In the genomic region with DNA sequence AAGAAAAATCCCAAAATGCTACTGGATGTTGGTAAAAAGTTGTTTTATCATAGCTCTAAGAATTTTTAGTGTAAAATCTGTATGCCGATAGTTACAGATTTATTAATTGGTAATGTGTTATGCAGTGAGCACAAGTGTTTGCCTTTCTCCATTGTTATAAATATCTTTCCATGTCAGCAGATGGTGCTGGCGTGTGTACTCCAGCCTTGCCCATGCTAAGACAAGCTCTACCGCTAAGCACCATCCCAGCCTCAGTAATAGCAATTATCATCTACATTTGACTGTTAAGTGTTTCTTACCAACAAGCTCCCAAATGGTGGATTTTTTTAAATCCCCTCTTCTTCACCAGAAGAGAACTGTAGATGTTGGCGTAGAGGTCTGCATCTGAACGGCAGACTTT, we compare ENCODE assay signal across 20 mouse cellular contexts. TPM values are rescaled to one million over a fixed set of nuclear protein-coding genes. Genes with fewer than 3 reads are reported as not detected.
DNase-seq lines count a peak whose midpoint lies in the region; TF ChIP-seq lines count a peak whose summit lies in the region.
"Had no signal": no experiment of that assay in that cellular context is flagged by ENCODE, and none has a peak within 500 bp of the region (broad histone marks: within the 10 kb centered on the region; RNA-seq: fewer than 3 reads in every experiment).

No protein-coding gene starts in this region.

- no peaks in the 10 kb centered on the region for H3K27me3 ChIP-seq in cerebellum, adult 2 months (ENCODE audit: control insufficient read depth, insufficient read depth, low read length)
- H3K27me3 ChIP-seq: embryonic facial prominence, embryonic 13.5 days; embryonic facial prominence, embryonic 15.5 days; forebrain, embryonic 12.5 days had no signal

- TF ChIP-seq POLR2A in cerebellum, adult 2 months (IDR thresholded peaks at IDR 0.05; ENCODE audit: borderline replicate concordance, insufficient read depth, low read length) = no peak

- peak; percentile 46 to 50 for DNase-seq in layer of hippocampus, adult 2 months (ENCODE audit: low spot score in 2 of 2)
- no peak for DNase-seq in layer of hippocampus, postnatal 25 days (ENCODE audit: extremely low spot score in 1 of 2, low spot score in 1 of 2)
- DNase-seq in layer of hippocampus, adult 8-10 months (ENCODE audit: low spot score in 2 of 2) = peak; percentile 19 to 21
- peak; percentile 56 for DNase-seq in layer of hippocampus, adult 9-11 months
- no peak for DNase-seq in cerebellum, adult 2 months
- DNase-seq in gastrocnemius, postnatal 4 days (ENCODE audit: low spot score in 2 of 2) = no peak
- DNase-seq: adrenal gland, adult 2 months; adrenal gland, postnatal 10 days; adrenal gland, postnatal 25 days; cerebellum, adult 11-12 months; cerebellum, adult 8-10 months; cerebellum, adult 9-11 months; cerebellum, postnatal 14 days; cerebellum, postnatal 36 days; embryo, embryonic 11 days had no signal

- H3K4me1 ChIP-seq in cerebellum, adult 2 months (ENCODE audit: control insufficient read depth, insufficient read depth, low read length) = no peaks in the 10 kb centered on the region
- H3K4me1 ChIP-seq: embryonic facial prominence, embryonic 13.5 days; embryonic facial prominence, embryonic 15.5 days; forebrain, embryonic 10.5 days; forebrain, embryonic 12.5 days had no signal

- H3K27ac ChIP-seq in layer of hippocampus, adult 2 months = peak overlapping the region; percentile 32; the same call in 1 of the 2 replicates
- no peak overlapping the region for H3K27ac ChIP-seq in cerebellum, adult 2 months (ENCODE audit: insufficient read depth, low read length)
- H3K27ac ChIP-seq: embryonic facial prominence, embryonic 13.5 days; embryonic facial prominence, embryonic 15.5 days; forebrain, embryonic 10.5 days; forebrain, embryonic 12.5 days had no signal

- 91% methylated on average over 5 of the region's 5 CpGs for WGBS in cerebellum, adult 2 months

- no peak overlapping the region for H3K4me3 ChIP-seq in layer of hippocampus, adult 2 months
- no peak overlapping the region for H3K4me3 ChIP-seq in cerebellum, adult 2 months (replicated peaks; ENCODE audit: insufficient read depth, low read depth, low read length)
- H3K4me3 ChIP-seq: embryonic facial prominence, embryonic 13.5 days; embryonic facial prominence, embryonic 15.5 days; erythroblast, embryonic 14.5 days; forebrain, embryonic 10.5 days; forebrain, embryonic 12.5 days had no signal

- peak; percentile 44 for TF ChIP-seq CTCF in layer of hippocampus, adult 2 months (conservative IDR thresholded peaks at IDR 0.05)
- TF ChIP-seq CTCF in cerebellum, adult 2 months (IDR thresholded peaks at IDR 0.05; ENCODE audit: borderline replicate concordance, insufficient read depth, low read depth, low read length) = no peak

RNA-seq across cellular contexts. Expression of gene Iars, which starts 9.2 kb away (rescaled TPM):
- 10 to 100 TPM; 60.1 to 66.9 TPM for total RNA-seq in layer of hippocampus, adult 2 months (2021)
- 10 to 100 TPM; 68.7 to 69.9 TPM for total RNA-seq in layer of hippocampus, postnatal 25 days (2021)
- total RNA-seq in layer of hippocampus, adult 8-10 months (2022) = 10 to 100 TPM; 61.8 to 90.7 (median 70.2) TPM
- polyA plus RNA-seq in cerebellum, adult 2 months (2012; rRNA removed) = 45.5 and 46.4 TPM in 2 replicates
- 10 to 100 TPM; 71.2 to 71.3 TPM for total RNA-seq in gastrocnemius, postnatal 4 days (2021)

RNA-seq across cellular contexts. Expression of gene Nol8, which starts 38.2 kb away (rescaled TPM):
- 10 to 100 TPM; 28.4 to 28.5 TPM for total RNA-seq in layer of hippocampus, adult 2 months (2021)
- 10 to 100 TPM; 29.3 to 30.7 TPM for total RNA-seq in layer of hippocampus, postnatal 25 days (2021)
- 10 to 100 TPM; 22.9 to 32.5 (median 27.7) TPM for total RNA-seq in layer of hippocampus, adult 8-10 months (2022)
- polyA plus RNA-seq in cerebellum, adult 2 months (2012; rRNA removed) = 10.1 and 10.7 TPM in 2 replicates
- 10 to 100 TPM; 10.2 TPM for total RNA-seq in gastrocnemius, postnatal 4 days (2021)

RNA-seq across cellular contexts. Expression of gene Cenpp, which starts 38.5 kb away (rescaled TPM):
- total RNA-seq in layer of hippocampus, adult 2 months (2021) = 1 to 10 TPM; 1.7 TPM
- total RNA-seq in layer of hippocampus, postnatal 25 days (2021) = 1 to 10 TPM; 1.2 to 2.1 TPM
- 1 to 10 TPM; 1.6 to 2.2 (median 2.0) TPM for total RNA-seq in layer of hippocampus, adult 8-10 months (2022)
- 0.98 and 1.2 TPM in 2 replicates for polyA plus RNA-seq in cerebellum, adult 2 months (2012; rRNA removed)
- total RNA-seq in gastrocnemius, postnatal 4 days (2021) = 1 to 10 TPM; 5.6 to 5.7 TPM

Comparison
In these comparisons a context has a peak if more than half of its experiments do, and no peak if none do; other contexts are left out.
1. DNase-seq: peak in layer of hippocampus, adult 2 months (2 of 2), layer of hippocampus, adult 8-10 months (2 of 2) and layer of hippocampus, adult 9-11 months (single experiment); none in layer of hippocampus, postnatal 25 days (0 of 2), cerebellum, adult 2 months (0 of 2) and gastrocnemius, postnatal 4 days (0 of 2).